Mouse (Mus musculus) cerebellum, postnatal 4 days (tissue): ENCODE results near the gene Zcchc13.
A peak's percentile ranks its signal among the peaks of the same experiment; 100 is the strongest.

Experiments used
- DNase-seq, 2 experiments: peaks; one replicate each; pipeline ENCODE4 v3.0.0; 2022; ENCODE audit warnings: low spot score in 2 of 2, mixed read lengths in 1 of 2

Zcchc13 gene

GRCm38 (mm10) chrX:103630303-103630702 is at the start of gene Zcchc13:
Gene Zcchc13, plus strand, starts transcription at chrX:103630586.
- no peak for DNase-seq

GRCm38 (mm10) chrX:103584262-103584661 is 46.1 kb upstream of the Zcchc13 start:
- no peak for DNase-seq

- DNase-seq, result no peak
Measured at GRCm38 (mm10) chrX:103592056-103592455, 38.3 kb upstream of the Zcchc13 start.

GRCm38 (mm10) chrX:103602553-103602952 is 27.8 kb upstream of the Zcchc13 start:
- no peak for DNase-seq

- no peak for DNase-seq
Measured at GRCm38 (mm10) chrX:103604211-103604610, 26.2 kb upstream of the Zcchc13 start.

- DNase-seq, result no peak
Measured at GRCm38 (mm10) chrX:103605473-103605872, 24.9 kb upstream of the Zcchc13 start.

- no peak for DNase-seq
Measured at GRCm38 (mm10) chrX:103610401-103610800, 20.0 kb upstream of the Zcchc13 start.

- DNase-seq, result no peak
Measured at GRCm38 (mm10) chrX:103611462-103611861, 18.9 kb upstream of the Zcchc13 start.

- no peak for DNase-seq
Measured at GRCm38 (mm10) chrX:103614700-103615233, 15.6 kb upstream of the Zcchc13 start.

- DNase-seq, result no peak
Measured at GRCm38 (mm10) chrX:103615453-103615852, 14.9 kb upstream of the Zcchc13 start.

GRCm38 (mm10) chrX:103616162-103616535 is 14.2 kb upstream of the Zcchc13 start:
- peak in 1 of 2 experiments; percentile 47 for DNase-seq

GRCm38 (mm10) chrX:103616536-103617404 is 13.6 kb upstream of the Zcchc13 start:
- DNase-seq, result peak; percentile 25 to 81

- DNase-seq, result no peak
Measured at GRCm38 (mm10) chrX:103617405-103618095, 12.8 kb upstream of the Zcchc13 start.

GRCm38 (mm10) chrX:103621799-103622198 is 8.6 kb upstream of the Zcchc13 start:
- DNase-seq, result peak in 1 of 2 experiments; percentile 17

- DNase-seq, result peak; percentile 65 to 97
Measured at GRCm38 (mm10) chrX:103622260-103622934, 8.0 kb upstream of the Zcchc13 start.

- DNase-seq, result no peak
Measured at GRCm38 (mm10) chrX:103622935-103623280, 7.5 kb upstream of the Zcchc13 start.

- peak in 1 of 2 experiments; percentile 29 for DNase-seq
Measured at GRCm38 (mm10) chrX:103623411-103623845, 7.0 kb upstream of the Zcchc13 start.

GRCm38 (mm10) chrX:103624426-103625168 is 5.8 kb upstream of the Zcchc13 start:
- DNase-seq, result no peak

- DNase-seq, result no peak
Measured at GRCm38 (mm10) chrX:103628890-103629289, 1.5 kb upstream of the Zcchc13 start.

- no peak for DNase-seq
Measured at GRCm38 (mm10) chrX:103633895-103634294, 3.5 kb downstream of the Zcchc13 start.

- no peak for DNase-seq
Measured at GRCm38 (mm10) chrX:103636021-103636420, 5.6 kb downstream of the Zcchc13 start.
